Mouse (Mus musculus) right cerebral cortex, postnatal 36 days (tissue): ENCODE results near the gene Cpne5.
A peak's percentile ranks its signal among the peaks of the same experiment; 100 is the strongest.
"Not testable (repeated sequence)": the region's sequence is repeated elsewhere in the genome, so short reads cannot be mapped to it uniquely, and the experiment has no call there.

Experiments used
- DNase-seq, 2 experiments: peaks; one replicate each; pipeline ENCODE4 v3.0.0; 2022; ENCODE audit warnings: low spot score in 2 of 2, mixed read lengths in 1 of 2

The Cpne5 gene

GRCm38 (mm10) chr17:29237772-29238420, at the start of gene Cpne5:
TSS of gene Cpne5 (minus strand) at chr17:29238167.
- DNase-seq = peak; percentile 18 to 45

- no peak for DNase-seq
Measured at GRCm38 (mm10) chr17:29282216-29282952, 44.4 kb upstream of the Cpne5 start.

DNA sequence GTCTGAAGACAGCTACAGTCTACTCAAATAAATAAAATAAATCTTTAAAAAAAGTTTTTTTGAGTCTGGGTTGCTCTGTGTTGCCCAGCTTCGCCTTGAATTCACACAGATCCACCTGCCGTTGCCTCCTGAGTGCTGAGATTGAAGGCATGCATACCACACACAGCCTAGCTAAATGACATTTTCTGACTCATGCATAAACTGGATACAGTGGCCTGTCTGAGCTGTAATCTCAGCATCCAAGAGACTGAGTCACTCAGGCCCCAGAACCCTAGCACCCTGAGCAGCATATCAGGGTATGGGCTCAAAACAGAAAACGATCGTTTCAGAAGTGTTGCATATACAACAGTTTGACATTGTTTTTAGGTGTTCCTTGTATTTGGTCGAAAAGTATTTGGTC, 43.6 kb upstream of the Cpne5 start:
- no peak for DNase-seq

GRCm38 (mm10) chr17:29280422-29280821, 42.5 kb upstream of the Cpne5 start:
- DNase-seq = no peak

DNA sequence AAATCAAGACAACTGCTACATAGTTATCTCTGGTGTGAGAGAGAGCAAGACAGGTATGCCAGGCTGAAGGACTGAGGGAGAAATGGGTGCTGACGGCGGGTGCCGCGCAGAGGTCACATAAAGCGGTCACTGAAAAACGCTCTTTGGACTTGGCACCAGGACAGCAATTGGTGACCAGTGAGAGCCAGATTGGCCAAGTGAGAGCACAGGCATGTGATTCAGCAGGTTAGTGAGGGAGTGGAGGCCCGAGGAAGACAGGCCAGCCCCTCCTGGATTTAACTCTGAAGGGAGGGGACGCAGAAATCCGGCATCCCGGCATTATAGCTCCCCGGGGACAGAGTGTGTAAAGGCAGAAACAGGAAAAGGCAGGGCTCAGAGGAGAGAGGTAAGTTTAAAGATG, 35.9 kb upstream of the Cpne5 start:
- no peak for DNase-seq

GRCm38 (mm10) chr17:29273156-29273555, 35.2 kb upstream of the Cpne5 start:
- no peak for DNase-seq

DNA sequence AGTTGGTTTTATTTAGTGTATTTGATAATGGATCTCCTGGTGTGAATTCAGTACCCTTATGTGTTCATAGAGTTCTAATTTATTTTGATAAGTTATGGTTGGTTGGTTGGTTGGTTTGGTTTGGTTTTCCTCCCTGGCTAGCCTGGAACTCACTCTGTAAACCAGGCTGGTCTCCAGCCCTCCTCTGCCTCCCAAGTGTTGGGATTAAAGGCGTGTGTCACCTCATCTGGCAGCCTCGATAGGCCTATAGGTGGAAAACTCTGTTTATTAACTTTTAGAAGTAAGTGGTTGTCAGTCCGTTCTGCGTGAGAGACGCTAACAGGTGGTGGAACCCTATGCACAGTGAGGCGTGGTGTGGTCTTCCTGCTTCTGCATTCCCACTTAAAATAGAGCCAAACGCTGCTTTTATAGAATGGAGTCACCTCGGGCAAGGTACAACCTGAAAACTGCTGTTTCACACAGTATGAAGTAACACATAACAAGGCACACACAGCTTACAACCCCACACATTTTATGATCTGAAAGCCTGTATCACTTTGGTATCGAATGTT, 32.3 kb upstream of the Cpne5 start:
- DNase-seq = no peak

DNA sequence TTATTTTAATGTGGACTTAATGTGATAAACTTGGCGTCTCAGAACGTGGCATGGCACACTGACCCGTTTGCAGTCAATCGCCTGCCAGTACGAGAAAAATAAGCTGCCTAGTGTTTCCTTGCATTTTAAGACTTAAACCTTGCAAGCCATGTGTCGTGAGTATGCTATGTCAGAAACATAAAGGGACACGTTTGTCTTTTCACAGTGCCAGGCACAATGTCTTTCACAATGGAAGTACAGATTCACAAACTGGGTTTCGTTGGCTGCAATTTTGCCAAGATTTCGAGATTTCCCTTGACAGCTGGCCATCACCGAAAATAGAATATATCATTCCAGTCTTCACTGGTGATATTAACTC, 31.4 kb upstream of the Cpne5 start:
- no peak for DNase-seq

DNA sequence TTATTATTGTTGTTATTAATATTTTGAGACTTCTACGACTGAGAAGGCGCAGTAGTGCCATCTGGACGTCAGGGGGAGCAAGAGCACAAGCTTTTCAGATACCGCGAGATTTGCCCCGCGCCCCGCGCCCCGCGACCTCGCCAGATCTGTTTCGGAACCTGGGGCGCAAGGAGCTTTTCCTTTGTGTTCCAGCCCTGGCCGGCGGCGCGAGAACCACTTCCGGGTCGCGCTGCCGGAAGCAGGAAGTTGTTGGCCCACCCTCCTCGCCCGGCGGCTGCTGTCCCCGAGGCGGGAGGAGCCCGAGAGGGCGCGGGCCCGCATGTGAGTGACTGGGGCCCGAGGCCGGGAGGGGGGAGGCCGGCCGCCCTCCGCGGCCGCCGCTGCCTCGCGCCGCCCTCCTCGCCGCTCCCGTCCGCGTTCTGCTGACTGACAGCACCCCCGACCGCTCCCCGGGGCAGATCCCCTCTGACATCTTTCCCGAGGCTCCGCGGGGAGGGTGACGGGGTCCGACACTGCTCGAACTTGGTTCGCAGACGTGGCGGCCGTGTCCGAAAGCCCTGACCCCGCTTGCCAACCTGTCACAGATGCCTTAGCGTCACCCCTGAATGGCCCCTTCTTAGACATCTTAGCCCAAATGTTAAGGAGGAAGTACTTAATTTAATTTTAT, 30.8 kb upstream of the Cpne5 start, which contains the start of gene BC004004:
BC004004 (plus strand) TSS at position 107 of the 667 bp plus-strand sequence.
- peak; percentile 93 for DNase-seq

- no peak for DNase-seq
Measured at GRCm38 (mm10) chr17:29267931-29268681, 30.1 kb upstream of the Cpne5 start.

DNA sequence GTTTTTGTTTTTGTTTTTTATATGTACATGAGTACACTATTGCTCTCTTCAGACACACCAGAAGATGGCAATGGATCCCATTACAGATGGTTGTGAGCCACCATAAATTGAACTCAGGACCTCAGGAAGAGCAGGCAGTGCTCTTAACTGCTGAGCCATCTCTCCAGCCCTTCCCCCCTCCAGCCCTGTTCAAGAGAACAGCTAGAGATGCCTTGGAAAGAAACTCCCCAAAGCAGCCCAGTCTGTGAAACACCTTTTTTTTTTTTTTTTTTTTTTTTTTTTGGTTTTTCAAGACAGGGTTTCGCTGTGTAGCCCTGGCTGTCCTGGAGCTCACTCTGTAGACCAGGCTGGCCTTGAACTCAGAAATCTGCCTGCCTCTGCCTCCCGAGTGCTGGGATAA, 29.1 kb upstream of the Cpne5 start:
- DNase-seq = not testable (repeated sequence)

DNA sequence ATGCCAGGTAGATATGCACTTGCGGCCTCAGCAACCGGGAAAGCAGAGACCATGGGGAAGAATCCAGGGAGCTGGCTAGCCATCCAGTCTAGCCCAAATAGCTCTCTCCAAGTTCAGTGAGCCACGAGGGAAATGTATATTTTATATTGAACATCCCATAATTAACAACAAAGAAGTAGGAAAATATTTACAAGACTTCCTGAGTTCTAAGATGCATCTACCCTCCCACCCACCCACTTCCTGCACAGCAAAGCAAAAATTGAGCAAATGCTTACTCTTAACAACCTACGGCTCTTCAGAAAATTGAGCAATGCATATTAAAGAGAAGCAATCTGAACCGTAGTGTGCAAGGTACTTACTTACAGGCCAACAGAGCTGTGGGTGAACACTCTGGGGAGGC, 26.8 kb upstream of the Cpne5 start:
- no peak for DNase-seq

DNA sequence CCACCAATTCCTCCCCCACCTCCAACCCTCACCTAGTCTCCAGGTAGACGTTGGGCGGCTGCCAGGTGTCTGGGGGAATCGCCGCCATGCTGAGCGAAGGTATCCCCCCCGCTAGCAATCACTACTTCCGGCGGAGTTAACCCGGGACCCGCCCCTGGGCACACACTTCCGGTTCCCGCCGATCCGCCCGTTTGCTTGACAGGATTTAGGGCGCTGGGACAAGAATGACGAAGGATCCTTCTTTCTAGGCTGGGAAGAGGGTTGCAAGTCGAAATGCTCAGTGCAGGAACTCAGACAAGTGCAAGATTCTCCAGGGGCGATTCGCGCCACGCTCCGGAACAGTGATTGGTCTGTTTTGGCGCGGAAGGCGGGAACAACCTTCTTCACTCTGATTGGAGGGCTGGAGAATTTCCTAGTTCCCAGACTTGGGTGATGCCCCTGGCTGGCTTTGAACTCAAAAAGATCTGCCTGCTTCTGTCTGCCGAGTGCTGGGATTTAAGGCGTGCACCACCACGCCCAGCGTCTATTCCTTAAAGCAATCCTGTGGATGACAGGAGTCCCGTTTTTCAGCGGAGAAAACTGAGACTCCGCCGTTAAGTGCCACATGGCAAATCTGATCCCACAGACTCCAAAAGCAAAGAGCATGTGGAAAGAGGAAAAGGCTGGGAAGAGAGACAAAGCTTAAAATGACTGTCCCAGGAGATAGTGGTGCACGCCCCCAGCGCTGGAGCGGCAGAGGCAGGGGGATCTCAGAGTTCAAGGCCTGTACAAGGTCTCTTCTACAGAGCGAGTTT, 26.1 kb upstream of the Cpne5 start, which contains the start of gene Ppil1:
Ppil1 (minus strand) TSS at position 347 of the 794 bp plus-strand sequence.
- peak; percentile 52 to 63 for DNase-seq

- DNase-seq = no peak
Measured at GRCm38 (mm10) chr17:29263417-29263816, 25.4 kb upstream of the Cpne5 start.

DNA sequence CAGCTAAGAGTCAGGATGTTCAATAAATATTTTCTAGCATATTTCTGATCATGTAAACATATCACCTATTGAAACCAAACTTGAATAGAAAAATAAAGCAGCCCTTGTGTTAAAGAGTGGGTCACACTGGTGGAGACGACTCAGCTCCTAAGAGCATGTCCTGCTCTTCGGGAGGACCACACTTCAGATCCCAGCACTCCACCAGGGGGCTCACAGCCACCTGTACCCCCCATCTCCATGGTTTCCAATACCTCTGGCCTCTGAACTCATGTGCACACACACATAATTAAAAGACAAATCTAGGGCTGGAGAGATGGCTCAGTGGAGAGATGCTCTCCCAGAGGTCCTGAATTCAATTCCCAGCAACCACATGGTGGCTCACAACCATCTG, 24.3 kb upstream of the Cpne5 start:
- no peak for DNase-seq

DNA sequence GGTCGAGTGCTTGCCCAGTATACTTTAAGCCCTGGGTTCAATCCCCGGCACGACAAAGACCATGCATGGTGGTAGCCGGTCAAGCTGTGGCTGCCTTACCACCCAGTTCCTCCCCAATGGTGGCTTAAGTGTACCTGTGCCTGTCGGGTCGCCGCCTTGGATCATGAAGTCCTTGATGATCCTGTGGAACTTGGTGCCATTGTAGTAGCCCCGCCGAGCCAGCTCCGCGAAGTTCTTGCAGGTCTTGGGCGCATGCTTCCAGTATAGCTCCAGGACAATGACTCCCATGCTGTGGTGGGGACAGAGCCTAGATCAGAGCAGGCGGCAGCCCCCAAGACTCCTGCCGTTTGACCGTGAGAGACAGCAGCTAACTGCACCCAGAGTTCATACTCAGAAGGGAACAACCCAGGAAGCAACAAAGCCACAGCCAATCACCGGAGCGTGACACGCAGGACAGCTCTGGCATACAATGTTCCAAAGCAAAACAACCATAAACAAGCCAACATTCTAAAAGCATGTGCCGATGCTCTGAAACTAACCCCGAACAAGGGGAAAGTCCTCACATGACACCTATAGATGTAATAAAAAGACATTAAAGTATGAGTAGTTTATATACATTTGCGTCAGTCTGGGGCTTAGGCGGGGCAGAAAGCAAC, 23.8 kb upstream of the Cpne5 start:
- no peak for DNase-seq

DNA sequence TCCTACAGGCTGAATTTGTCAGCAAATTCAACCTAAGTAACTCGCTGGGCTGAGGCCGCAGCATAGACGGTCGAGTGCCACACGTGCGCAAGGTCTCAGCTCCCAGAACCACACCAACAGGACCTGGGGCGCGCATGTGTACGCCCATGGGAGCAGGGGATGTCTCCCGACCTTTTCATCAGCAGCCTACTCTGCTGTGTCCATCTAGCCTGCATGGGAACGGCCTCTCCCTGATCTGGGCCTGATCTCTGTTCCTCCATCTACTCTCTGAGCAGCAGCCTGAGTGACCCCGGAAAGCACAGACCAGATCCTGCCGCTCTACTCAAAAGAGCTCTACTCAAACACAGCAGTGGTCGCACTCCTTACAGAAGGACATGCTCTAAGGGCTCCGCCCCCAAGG, 22.5 kb upstream of the Cpne5 start:
- DNase-seq = no peak

GRCm38 (mm10) chr17:29259489-29259888, 21.5 kb upstream of the Cpne5 start:
- no peak for DNase-seq

- DNase-seq = no peak
Measured at GRCm38 (mm10) chr17:29258921-29259320, 21.0 kb upstream of the Cpne5 start.

DNA sequence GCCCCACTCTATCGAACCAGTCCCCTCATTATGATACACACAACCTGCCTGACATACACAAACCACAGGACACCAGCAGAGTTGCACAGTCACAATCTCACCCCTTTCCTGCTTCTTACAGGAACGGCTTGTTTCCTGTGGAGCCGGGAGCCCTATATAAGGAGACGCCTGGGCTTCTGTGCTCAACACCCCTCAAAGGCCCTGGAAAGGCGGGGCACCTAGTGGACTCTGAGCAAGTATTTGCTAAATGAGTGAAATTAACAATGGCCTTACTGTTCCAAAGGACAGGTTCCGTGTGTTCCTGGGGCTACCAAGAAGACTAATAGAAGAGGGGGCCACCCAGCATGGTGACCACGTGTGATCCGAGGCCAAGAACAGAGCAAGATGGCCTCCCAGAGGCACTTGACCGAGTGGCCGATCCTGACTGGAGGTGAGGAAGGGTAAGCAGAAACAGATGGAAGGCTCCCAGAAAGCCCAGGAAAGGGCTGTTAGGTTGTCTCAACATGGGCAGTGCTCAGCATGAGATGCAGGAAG, 20.1 kb upstream of the Cpne5 start:
- no peak for DNase-seq
